Mouse (Mus musculus): ENCODE measurements at regions not wholly inside any gene's neighbourhood (a gene's known extent, or its start where the extent isn't known, plus 50 kb on each side); places are given as distances from the start of the nearest gene placed in this dataset.

DNA sequence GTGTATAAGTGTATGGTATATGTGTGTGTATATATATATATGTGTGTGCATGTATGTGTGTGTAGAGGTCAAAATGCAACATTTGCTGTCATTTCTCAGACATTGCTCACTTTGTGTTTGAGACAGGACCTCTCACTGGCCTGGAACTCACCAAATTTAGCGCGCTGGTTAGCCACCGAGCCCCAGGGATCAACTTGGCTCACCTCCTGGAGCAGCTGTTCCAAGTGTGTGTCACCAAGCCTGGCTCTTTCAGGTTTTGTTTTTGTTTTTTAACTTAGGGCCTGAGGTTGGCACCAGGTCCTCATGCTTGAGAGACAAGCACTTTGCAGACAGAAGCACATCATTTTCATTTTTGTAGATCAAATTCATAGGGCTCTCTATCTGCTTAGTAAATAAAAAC, 154.0 kb upstream of the Jmjd1c start:
- no peak overlapping the region for H3K4me3 ChIP-seq (ENCODE audit: low read depth, low read length)
- 89% methylated on average over 3 of the region's 3 CpGs for WGBS
- no peaks in the 10 kb centered on the region for H3K4me1 ChIP-seq (replicated peaks; ENCODE audit: control insufficient read depth, insufficient read depth, low read length)
- ATAC-seq (replicated peaks; ENCODE audit: low FRiP score) (no peak), DNase-seq (ENCODE audit: low spot score) (no peak)
- H3K36me3 ChIP-seq (ENCODE audit: control insufficient read depth, insufficient read depth, low read length), result no peaks in the 10 kb centered on the region
- H3K27me3 ChIP-seq (replicated peaks; ENCODE audit: control insufficient read depth, insufficient read depth, low read length), result no peaks in the 10 kb centered on the region
- no peak overlapping the region for H3K27ac ChIP-seq (ENCODE audit: low read depth, low read length)
- no peak overlapping the region for H3K4me2 ChIP-seq
- H3K9ac ChIP-seq (ENCODE audit: low read depth, low read length), result no peak overlapping the region
- H3K9me3 ChIP-seq (ENCODE audit: control insufficient read depth, low read length), result no peaks in the 10 kb centered on the region

DNA sequence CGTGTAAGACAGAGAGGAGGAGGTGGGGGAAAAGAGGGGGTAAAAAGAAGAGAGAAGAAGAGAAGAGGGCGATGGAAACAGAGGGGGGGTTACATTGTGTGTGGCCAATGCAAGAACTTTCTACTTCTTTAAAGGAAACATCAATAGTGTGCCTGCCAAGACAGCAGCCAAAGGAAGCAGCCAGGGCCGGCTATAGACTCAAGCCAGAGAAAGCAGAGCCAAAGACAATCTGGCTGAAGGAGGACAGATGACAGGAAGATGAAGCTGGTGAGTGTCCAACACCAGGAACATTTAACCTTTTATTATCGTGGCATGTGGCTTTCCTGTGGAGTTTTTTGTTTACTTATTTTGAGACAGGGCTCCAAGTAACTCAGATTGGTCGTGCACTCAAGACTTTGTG, 152.1 kb upstream of the Jmjd1c start:
- Histone ChIP-seq H3K27ac (ENCODE audit: low read depth, low read length) (no peak overlapping the region), H3K4me3 (ENCODE audit: low read depth, low read length) (no peak overlapping the region), H3K4me1 (replicated peaks; ENCODE audit: control insufficient read depth, insufficient read depth, low read length) (no peaks in the 10 kb centered on the region), H3K36me3 (ENCODE audit: control insufficient read depth, insufficient read depth, low read length) (no peaks in the 10 kb centered on the region), H3K9ac (ENCODE audit: low read depth, low read length) (no peak overlapping the region), H3K27me3 (replicated peaks; ENCODE audit: control insufficient read depth, insufficient read depth, low read length) (no peaks in the 10 kb centered on the region), H3K4me2 (no peak overlapping the region), H3K9me3 (ENCODE audit: control insufficient read depth, low read length) (no peaks in the 10 kb centered on the region)
- DNase-seq (ENCODE audit: low spot score) (no peak), ATAC-seq (replicated peaks; ENCODE audit: low FRiP score) (no peak)
- 52% methylated on average over 5 of the region's 5 CpGs for WGBS

DNA sequence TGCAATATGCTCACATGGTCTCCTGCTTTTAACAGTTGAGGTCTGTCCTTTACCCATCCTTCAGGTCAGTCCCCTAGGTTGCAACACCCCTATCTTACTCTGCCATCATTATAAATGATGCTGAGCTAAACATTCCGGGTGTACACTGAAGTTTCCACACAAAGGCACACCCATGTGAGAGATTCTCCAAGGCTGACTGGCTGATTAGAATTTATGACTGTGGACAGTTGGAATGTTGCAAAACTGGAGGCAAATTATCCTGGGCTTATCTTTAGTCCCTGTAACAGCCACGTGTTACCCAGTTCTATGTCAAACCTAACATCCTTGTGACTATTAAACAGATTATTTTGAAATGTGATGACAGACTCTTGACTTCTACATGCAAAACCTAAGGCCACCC, 149.8 kb upstream of the Jmjd1c start:
- no peaks in the 10 kb centered on the region for H3K9me3 ChIP-seq (ENCODE audit: control insufficient read depth, low read length)
- no peak overlapping the region for H3K4me2 ChIP-seq
- H3K27ac ChIP-seq (ENCODE audit: low read depth, low read length), result no peak overlapping the region
- 73% methylated on average over 2 of the region's 2 CpGs for WGBS
- DNase-seq (ENCODE audit: low spot score) (no peak), ATAC-seq (replicated peaks; ENCODE audit: low FRiP score) (no peak)
- H3K27me3 ChIP-seq (replicated peaks; ENCODE audit: control insufficient read depth, insufficient read depth, low read length), result no peaks in the 10 kb centered on the region
- H3K9ac ChIP-seq (ENCODE audit: low read depth, low read length), result no peak overlapping the region
- no peaks in the 10 kb centered on the region for H3K36me3 ChIP-seq (ENCODE audit: control insufficient read depth, insufficient read depth, low read length)
- no peak overlapping the region for H3K4me3 ChIP-seq (ENCODE audit: low read depth, low read length)
- no peaks in the 10 kb centered on the region for H3K4me1 ChIP-seq (replicated peaks; ENCODE audit: control insufficient read depth, insufficient read depth, low read length)

DNA sequence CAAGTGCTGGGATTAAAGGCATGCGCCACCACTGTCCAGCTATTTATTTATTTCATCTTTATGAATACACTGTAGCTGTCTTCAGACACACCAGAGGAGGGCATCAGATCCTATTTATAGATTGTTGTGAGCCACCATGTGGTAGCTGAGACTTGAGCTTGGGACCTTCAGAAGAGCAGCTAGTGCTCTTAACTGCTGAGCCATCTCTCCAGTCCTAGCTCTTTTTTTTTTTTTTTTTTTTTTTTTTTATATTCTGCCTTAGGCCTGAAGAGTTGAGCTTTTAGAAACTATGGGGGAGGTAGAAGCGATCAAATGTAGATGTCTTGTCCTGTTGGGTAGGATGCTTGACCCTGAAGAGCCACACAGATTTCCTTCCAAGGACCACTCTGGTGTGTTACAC, 147.6 kb upstream of the Jmjd1c start:
- no peaks in the 10 kb centered on the region for H3K27me3 ChIP-seq (replicated peaks; ENCODE audit: control insufficient read depth, insufficient read depth, low read length)
- H3K4me3 ChIP-seq (ENCODE audit: low read depth, low read length), result no peak overlapping the region
- H3K9me3 ChIP-seq (ENCODE audit: control insufficient read depth, low read length), result no peaks in the 10 kb centered on the region
- 92% methylated on average over 2 of the region's 2 CpGs for WGBS
- H3K36me3 ChIP-seq (ENCODE audit: control insufficient read depth, insufficient read depth, low read length), result no peaks in the 10 kb centered on the region
- DNase-seq (ENCODE audit: low spot score) (no peak), ATAC-seq (replicated peaks; ENCODE audit: low FRiP score) (no peak)
- H3K4me2 ChIP-seq, result no peak overlapping the region
- H3K27ac ChIP-seq (ENCODE audit: low read depth, low read length), result no peak overlapping the region
- no peak overlapping the region for H3K9ac ChIP-seq (ENCODE audit: low read depth, low read length)
- no peaks in the 10 kb centered on the region for H3K4me1 ChIP-seq (replicated peaks; ENCODE audit: control insufficient read depth, insufficient read depth, low read length)

DNA sequence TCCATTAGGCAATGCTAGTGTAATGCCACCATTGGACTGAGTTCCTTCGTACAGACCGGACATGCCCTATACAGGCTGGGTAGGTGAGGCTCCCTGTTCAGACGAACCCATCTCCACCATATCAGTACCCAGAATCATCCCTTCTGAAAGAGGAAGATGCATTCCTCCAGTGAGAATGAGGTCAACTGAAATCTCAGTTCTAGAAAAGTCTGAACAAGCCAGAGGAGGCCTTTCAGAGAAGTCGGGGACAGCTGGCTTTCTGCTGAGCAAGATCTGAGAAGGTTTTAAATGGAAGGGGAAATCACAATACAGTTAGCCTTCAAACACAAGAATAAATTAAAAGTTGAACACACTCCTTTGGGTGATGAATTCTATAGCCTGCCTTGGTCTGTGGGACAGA, 145.5 kb upstream of the Jmjd1c start:
- H3K4me3 ChIP-seq (ENCODE audit: low read depth, low read length), result no peak overlapping the region
- DNase-seq (ENCODE audit: low spot score), result no peak
- no peaks in the 10 kb centered on the region for H3K9me3 ChIP-seq (ENCODE audit: control insufficient read depth, low read length)
- H3K4me1 ChIP-seq (replicated peaks; ENCODE audit: control insufficient read depth, insufficient read depth, low read length), result no peaks in the 10 kb centered on the region
- no peak overlapping the region for H3K9ac ChIP-seq (ENCODE audit: low read depth, low read length)
- H3K4me2 ChIP-seq, result no peak overlapping the region
- no peaks in the 10 kb centered on the region for H3K27me3 ChIP-seq (replicated peaks; ENCODE audit: control insufficient read depth, insufficient read depth, low read length)
- H3K27ac ChIP-seq (ENCODE audit: low read depth, low read length), result no peak overlapping the region
- 77% methylated on average over 4 of the region's 4 CpGs for WGBS
- no peaks in the 10 kb centered on the region for H3K36me3 ChIP-seq (ENCODE audit: control insufficient read depth, insufficient read depth, low read length)
- ATAC-seq (replicated peaks; ENCODE audit: low FRiP score), result no peak

DNA sequence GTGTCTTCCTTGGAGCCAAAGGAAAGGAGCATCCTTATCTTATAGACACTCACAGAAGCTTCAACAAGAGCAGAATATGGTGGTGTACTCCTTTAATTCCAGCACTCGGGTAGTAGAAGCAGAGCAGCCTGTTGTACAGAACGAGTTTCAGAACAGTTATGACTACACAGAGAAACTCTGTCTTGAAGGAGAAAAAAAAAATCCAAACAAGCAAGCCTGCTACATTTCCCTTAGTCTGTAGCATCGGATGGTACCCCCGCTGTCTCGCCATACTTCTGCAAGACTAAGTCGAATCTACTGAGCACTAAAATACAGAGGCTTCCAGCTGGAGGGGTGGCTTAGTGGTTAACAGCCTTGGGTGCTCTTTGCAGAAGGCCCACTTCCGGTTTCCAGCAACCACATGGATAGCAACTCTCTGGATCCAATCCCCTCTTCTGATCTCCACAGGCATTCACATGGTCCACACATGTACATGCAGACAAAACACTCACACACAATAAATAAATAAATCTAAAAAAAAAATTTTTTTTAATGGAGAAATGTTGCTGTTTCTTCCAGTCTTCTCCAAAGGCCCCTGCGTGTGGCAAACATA, 144.6 kb upstream of the Jmjd1c start:
- 83% methylated on average over 8 of the region's 8 CpGs for WGBS
- ATAC-seq (replicated peaks; ENCODE audit: low FRiP score) (no peak), DNase-seq (ENCODE audit: low spot score) (no peak)
- Histone ChIP-seq H3K36me3 (ENCODE audit: control insufficient read depth, insufficient read depth, low read length) (no peaks in the 10 kb centered on the region), H3K4me2 (no peak overlapping the region), H3K27me3 (replicated peaks; ENCODE audit: control insufficient read depth, insufficient read depth, low read length) (no peaks in the 10 kb centered on the region), H3K4me1 (replicated peaks; ENCODE audit: control insufficient read depth, insufficient read depth, low read length) (no peaks in the 10 kb centered on the region), H3K4me3 (ENCODE audit: low read depth, low read length) (no peak overlapping the region), H3K9ac (ENCODE audit: low read depth, low read length) (no peak overlapping the region), H3K27ac (ENCODE audit: low read depth, low read length) (no peak overlapping the region), H3K9me3 (ENCODE audit: control insufficient read depth, low read length) (no peaks in the 10 kb centered on the region)

DNA sequence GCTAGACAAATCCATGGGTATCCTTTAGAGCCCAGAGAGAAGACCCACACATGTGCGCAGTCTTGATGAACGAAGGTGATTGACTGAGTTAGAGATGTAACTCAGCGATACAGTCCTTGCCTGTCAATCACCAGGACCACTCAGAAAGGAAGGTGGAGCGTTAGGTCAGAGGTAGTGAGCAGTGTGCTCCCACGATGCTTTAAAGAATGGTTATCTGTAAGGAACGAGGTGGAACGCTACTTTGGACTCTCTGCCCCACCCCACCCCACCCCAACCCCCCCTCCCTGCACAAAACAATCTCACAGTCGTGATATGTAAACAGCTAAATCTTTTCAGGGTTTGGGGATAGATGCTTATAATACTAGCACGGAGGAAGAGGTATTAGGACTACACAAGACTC, 144.0 kb upstream of the Jmjd1c start:
- Histone ChIP-seq H3K4me3 (ENCODE audit: low read depth, low read length) (no peak overlapping the region), H3K9me3 (ENCODE audit: control insufficient read depth, low read length) (no peaks in the 10 kb centered on the region), H3K4me1 (replicated peaks; ENCODE audit: control insufficient read depth, insufficient read depth, low read length) (no peaks in the 10 kb centered on the region), H3K27me3 (replicated peaks; ENCODE audit: control insufficient read depth, insufficient read depth, low read length) (no peaks in the 10 kb centered on the region), H3K36me3 (ENCODE audit: control insufficient read depth, insufficient read depth, low read length) (no peaks in the 10 kb centered on the region), H3K27ac (ENCODE audit: low read depth, low read length) (no peak overlapping the region), H3K4me2 (no peak overlapping the region), H3K9ac (ENCODE audit: low read depth, low read length) (no peak overlapping the region)
- no peak for DNase-seq (ENCODE audit: low spot score)
- 62% methylated on average over 9 of the region's 9 CpGs for WGBS
- no peak for ATAC-seq (replicated peaks; ENCODE audit: low FRiP score)

DNA sequence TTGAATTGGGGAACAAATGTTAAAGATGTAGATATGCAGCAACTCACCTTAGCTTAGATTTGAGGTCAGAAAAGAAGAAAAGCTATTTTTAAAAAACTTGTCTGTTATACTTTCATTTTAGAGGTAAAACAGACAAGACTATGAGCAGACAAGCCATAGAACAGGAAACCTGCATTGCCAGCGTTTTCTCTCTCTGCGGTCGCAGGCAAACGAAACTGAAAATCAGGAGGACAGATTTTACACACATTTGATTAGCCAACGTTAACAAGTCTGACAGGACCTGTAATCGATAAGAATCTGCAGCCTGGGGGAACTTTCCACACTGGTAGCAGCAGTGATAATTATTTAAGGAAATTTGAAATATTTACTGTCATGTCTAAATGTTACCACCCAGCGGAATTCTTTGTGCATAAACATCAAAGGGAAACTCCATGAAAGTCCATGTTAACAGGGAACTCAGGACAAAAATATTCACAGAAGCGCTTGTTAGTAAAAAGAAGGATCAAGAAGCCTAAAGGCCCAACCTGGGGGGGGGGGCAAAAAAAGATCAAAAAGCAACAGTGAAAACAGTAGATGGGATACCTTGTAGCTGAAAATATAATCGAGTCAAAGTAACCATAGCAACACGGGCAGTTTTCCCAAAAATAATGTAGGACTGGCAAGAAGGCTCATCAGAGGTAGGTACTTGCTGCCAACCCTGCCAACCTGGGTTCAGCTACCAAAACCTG, 142.5 kb upstream of the Jmjd1c start:
- H3K4me1 ChIP-seq (replicated peaks; ENCODE audit: control insufficient read depth, insufficient read depth, low read length), result no peaks in the 10 kb centered on the region

DNA sequence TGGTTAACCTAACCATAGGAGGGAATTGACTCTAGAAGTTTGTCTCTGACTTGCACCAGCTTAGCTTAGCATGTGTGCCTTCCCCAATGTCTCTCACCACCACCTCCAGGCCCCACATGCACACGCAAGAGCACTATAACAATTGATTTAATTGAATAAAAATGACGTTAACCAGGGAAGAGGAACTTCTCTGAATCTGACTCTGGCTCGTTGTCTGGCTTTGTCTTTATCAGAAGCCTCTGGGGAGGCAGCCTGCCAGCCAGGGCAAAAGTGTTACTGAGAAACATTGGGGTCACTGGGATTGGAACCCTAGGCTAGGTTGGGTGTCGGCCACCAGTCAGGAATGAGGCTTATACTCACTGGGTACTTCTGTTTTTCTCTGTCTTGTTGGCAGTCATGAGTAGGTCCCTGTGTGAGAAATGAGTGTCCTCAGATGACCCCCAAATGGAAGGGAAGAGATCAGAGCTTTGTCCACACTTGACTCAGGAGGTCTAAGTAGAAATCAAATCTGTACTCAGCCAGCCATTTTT, 141.9 kb upstream of the Jmjd1c start:
- H3K9ac ChIP-seq (ENCODE audit: low read depth, low read length), result no peak overlapping the region
- H3K4me2 ChIP-seq, result no peak overlapping the region
- no peak overlapping the region for H3K4me3 ChIP-seq (ENCODE audit: low read depth, low read length)
- H3K4me1 ChIP-seq (replicated peaks; ENCODE audit: control insufficient read depth, insufficient read depth, low read length), result no peaks in the 10 kb centered on the region
- no peaks in the 10 kb centered on the region for H3K9me3 ChIP-seq (ENCODE audit: control insufficient read depth, low read length)
- no peaks in the 10 kb centered on the region for H3K27me3 ChIP-seq (replicated peaks; ENCODE audit: control insufficient read depth, insufficient read depth, low read length)
- no peaks in the 10 kb centered on the region for H3K36me3 ChIP-seq (ENCODE audit: control insufficient read depth, insufficient read depth, low read length)
- no peak overlapping the region for H3K27ac ChIP-seq (ENCODE audit: low read depth, low read length)
- DNase-seq (ENCODE audit: low spot score) (no peak), ATAC-seq (replicated peaks; ENCODE audit: low FRiP score) (no peak)
- 71% methylated on average over 4 of the region's 4 CpGs for WGBS

More for the DNA sequence above, 142.5 kb upstream of the Jmjd1c start:
- H3K4me2 ChIP-seq, result no peak overlapping the region
- 72% methylated on average over 10 of the region's 10 CpGs for WGBS
- no peaks in the 10 kb centered on the region for H3K27me3 ChIP-seq (replicated peaks; ENCODE audit: control insufficient read depth, insufficient read depth, low read length)
- H3K4me3 ChIP-seq (ENCODE audit: low read depth, low read length), result no peak overlapping the region
- no peaks in the 10 kb centered on the region for H3K36me3 ChIP-seq (ENCODE audit: control insufficient read depth, insufficient read depth, low read length)
- no peak overlapping the region for H3K9ac ChIP-seq (ENCODE audit: low read depth, low read length)
- ATAC-seq (replicated peaks; ENCODE audit: low FRiP score) (no peak), DNase-seq (ENCODE audit: low spot score) (no peak)
- no peak overlapping the region for H3K27ac ChIP-seq (ENCODE audit: low read depth, low read length)
- no peaks in the 10 kb centered on the region for H3K9me3 ChIP-seq (ENCODE audit: control insufficient read depth, low read length)
